Mouse (Mus musculus): Measurements from ENCODE around the gene Defb48.

DNA sequence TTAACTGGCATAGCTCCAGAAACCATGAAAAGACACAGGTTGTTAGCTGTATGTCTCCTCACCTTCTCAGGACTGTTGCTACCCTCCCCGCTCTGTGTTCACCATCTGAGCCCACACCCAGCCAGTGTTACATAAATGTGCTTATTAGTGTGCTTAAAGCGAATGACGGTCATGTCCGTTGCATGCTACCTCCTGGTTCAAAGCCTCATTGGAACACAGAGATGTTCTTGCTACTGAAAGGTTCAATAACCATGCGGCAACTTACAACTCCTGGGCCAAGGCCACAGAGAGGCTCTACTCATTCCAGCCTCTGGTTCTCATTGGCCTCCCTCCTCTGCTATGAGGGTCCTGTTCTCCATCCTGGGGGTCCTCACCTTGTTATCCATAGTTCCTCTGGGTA is 27.2 kb upstream of the Defb48 start, which contains the start of gene Defb43:
- TF ChIP-seq POLR2A (IDR thresholded peaks at IDR 0.05; ENCODE audit: insufficient read depth, low read length) (no peak), CTCF (IDR thresholded peaks at IDR 0.05; ENCODE audit: low read depth, low read length) (no peak), EP300 (IDR thresholded peaks at IDR 0.05; ENCODE audit: insufficient read depth, low read depth, low read length) (no peak)
